24 mouse cellular contexts compared by ENCODE assay signal in genomic region chr14:92081080-92081479, GRCm38 (mm10).
DNase-seq lines count a peak whose midpoint lies in the region; TF ChIP-seq lines count a peak whose summit lies in the region.
"Had no signal": no experiment of that assay in that cellular context is flagged by ENCODE, and none has a peak within 500 bp of the region (broad histone marks: within the 10 kb centered on the region; RNA-seq: fewer than 3 reads in every experiment).

No protein-coding gene starts in this region.

- TF ChIP-seq POLR2A in MEL (IDR thresholded peaks at IDR 0.05; ENCODE audit: control insufficient read depth in 1 of 2, insufficient read depth in 1 of 2, low read depth in 1 of 2, low read length in 2 of 2, poor library complexity in 1 of 2): no peak

- H3K4me3 ChIP-seq in MEL (ENCODE audit: control insufficient read depth in 1 of 2, insufficient read depth in 1 of 2, low read depth in 2 of 2, low read length in 2 of 2): no peak overlapping the region
- no peak overlapping the region for H3K4me3 ChIP-seq in embryonic facial prominence, embryonic 10.5 days

- H3K27ac ChIP-seq in MEL (ENCODE audit: control insufficient read depth, low read depth, low read length): no peak overlapping the region
- no peak overlapping the region for H3K27ac ChIP-seq in embryonic facial prominence, embryonic 10.5 days (replicated peaks)

- TF ChIP-seq EP300 in MEL (IDR thresholded peaks at IDR 0.05; ENCODE audit: low read depth in 1 of 2, low read length in 2 of 2): peak; percentile 39 to 61

- 91% methylated on average over 1 of the region's 1 CpGs for WGBS in embryonic facial prominence, embryonic 10.5 days

- no peaks in the 10 kb centered on the region for H3K36me3 ChIP-seq in MEL (ENCODE audit: control insufficient read depth in 1 of 2, insufficient read depth in 2 of 2, low read length in 2 of 2)
- H3K36me3 ChIP-seq in embryonic facial prominence, embryonic 10.5 days (replicated peaks): no peaks in the 10 kb centered on the region
- H3K36me3 ChIP-seq: G1E had no signal

- H3K9me3 ChIP-seq in MEL (replicated peaks; ENCODE audit: insufficient read depth, low read length): no peaks in the 10 kb centered on the region
- no peaks in the 10 kb centered on the region for H3K9me3 ChIP-seq in embryonic facial prominence, embryonic 10.5 days

- TF ChIP-seq CTCF in MEL (IDR thresholded peaks at IDR 0.05 in 2 of 3, conservative IDR thresholded peaks at IDR 0.05 in 1 of 3; ENCODE audit: control insufficient read depth in 1 of 3, insufficient read depth in 1 of 3, low read depth in 2 of 3, low read length in 3 of 3, poor library complexity in 1 of 3, severe bottlenecking in 1 of 3): no peak

- DNase-seq in 3T3-L1 (ENCODE audit: low read depth, low spot score) (peak; percentile 76), 416B (ENCODE audit: low read depth) (peak; percentile 82), MEL (ENCODE audit: low read depth, low spot score) (peak; percentile 46), MEL-GATA-1-ER (ENCODE audit: extremely low read depth, low read depth) (peak; percentile 31)
- no peak for DNase-seq in embryonic facial prominence, embryonic 10.5 days (ENCODE audit: low spot score)
- DNase-seq in ovary, postnatal 14 days (ENCODE audit: low spot score): no peak
- DNase-seq in spleen, postnatal 4 days (ENCODE audit: low spot score in 2 of 2): no peak
- no peak for DNase-seq in frontal cortex, adult 2 months (ENCODE audit: extremely low spot score in 1 of 2, low spot score in 1 of 2)
- DNase-seq: adrenal gland, adult 2 months; adrenal gland, adult 8-10 months; adrenal gland, postnatal 10 days; adrenal gland, postnatal 14 days; adrenal gland, postnatal 25 days; adrenal gland, postnatal 36 days; B cell, adult 2 months; cerebellum, adult 11 months; cerebellum, adult 11-12 months; cerebellum, adult 18-20 months; cerebellum, adult 2 months; cerebellum, adult 8-10 months; cerebellum, adult 9-10 months had no signal

- TF ChIP-seq RAD21 in MEL (IDR thresholded peaks at IDR 0.05; ENCODE audit: low read depth, low read length): no peak

- no peaks in the 10 kb centered on the region for H3K27me3 ChIP-seq in MEL (ENCODE audit: control insufficient read depth in 1 of 2, insufficient read depth in 2 of 2, low read length in 2 of 2)
- no peaks in the 10 kb centered on the region for H3K27me3 ChIP-seq in embryonic facial prominence, embryonic 10.5 days (replicated peaks; ENCODE audit: low read depth, poor library complexity, severe bottlenecking)
- H3K27me3 ChIP-seq: CH12.LX, Patski had no signal

- no peak overlapping the region for H3K9ac ChIP-seq in MEL (ENCODE audit: control insufficient read depth, low read depth, low read length, poor library complexity, severe bottlenecking)

- H3K79me2 ChIP-seq in MEL (ENCODE audit: control insufficient read depth, insufficient read depth, low read length, poor library complexity): no peaks in the 10 kb centered on the region

- no peaks in the 10 kb centered on the region for H3K4me1 ChIP-seq in MEL (ENCODE audit: control insufficient read depth in 1 of 2, insufficient read depth in 2 of 2, low read length in 2 of 2)
- H3K4me1 ChIP-seq in embryonic facial prominence, embryonic 10.5 days: no peaks in the 10 kb centered on the region

TF ChIP-seq in MEL, 35 proteins besides CTCF, POLR2A, EP300 and RAD21:
- no peak for TF ChIP-seq ZNF384 (IDR thresholded peaks at IDR 0.05; ENCODE audit: low read depth, low read length)
- no peak for TF ChIP-seq MAFK (IDR thresholded peaks at IDR 0.05; ENCODE audit: borderline replicate concordance, low read depth, low read length)
- 0 out of 2 replicates have a peak, but pooled peaks have one; percentile 15 for TF ChIP-seq GATA1 (IDR thresholded peaks at IDR 0.05; ENCODE audit: low read depth, low read length)

Comparison
In these comparisons a context has a peak if more than half of its experiments do, and no peak if none do; other contexts are left out.
1. DNase-seq: peak in 3T3-L1 (single experiment), 416B (single experiment), MEL (single experiment) and MEL-GATA-1-ER (single experiment); none in embryonic facial prominence, embryonic 10.5 days (single experiment), ovary, postnatal 14 days (single experiment), spleen, postnatal 4 days (0 of 2) and frontal cortex, adult 2 months (0 of 2).